Mouse (Mus musculus): Measurements from ENCODE around the gene Ccdc155. TPM values are rescaled to one million over a fixed set of nuclear protein-coding genes. Genes with fewer than 3 reads are reported as not detected.

Gene Ccdc155
- polyA plus RNA-seq, 1 experiment, result 0.20 TPM

GRCm38 (mm10) chr7:45167761-45168445, 36.8 kb downstream of the Ccdc155 start:
- no peaks in the 10 kb centered on the region for H3K36me3 ChIP-seq (ENCODE audit: control insufficient read depth, insufficient read depth, low read length)
- no peak for TF ChIP-seq POLR2A (IDR thresholded peaks at IDR 0.05; ENCODE audit: low read depth, low read length)
- no peak for TF ChIP-seq CTCF (IDR thresholded peaks at IDR 0.05; ENCODE audit: extremely low read depth, insufficient read depth, insufficient read length, insufficient replicate concordance)
- H3K4me3 ChIP-seq (ENCODE audit: extremely low read depth, insufficient read depth, insufficient read length), result no peak overlapping the region
- WGBS, result 14% methylated on average over 19 of the region's 19 CpGs
- no peak overlapping the region for H3K27ac ChIP-seq (ENCODE audit: insufficient read depth, low read length)
- peaks cover 23% of the 10 kb centered on the region for H3K27me3 ChIP-seq (ENCODE audit: control insufficient read depth, insufficient read depth, low read length)
- H3K4me1 ChIP-seq (ENCODE audit: control insufficient read depth, insufficient read depth, insufficient read length), result peaks cover 3% of the 10 kb centered on the region
- no peak for DNase-seq (ENCODE audit: low read depth in 1 of 2, low spot score in 2 of 2)

- 35% methylated on average over 10 of the region's 10 CpGs for WGBS
- Histone ChIP-seq H3K27ac (ENCODE audit: insufficient read depth, low read length) (no peak overlapping the region), H3K4me3 (ENCODE audit: extremely low read depth, insufficient read depth, insufficient read length) (no peak overlapping the region), H3K27me3 (ENCODE audit: control insufficient read depth, insufficient read depth, low read length) (peaks cover 23% of the 10 kb centered on the region), H3K36me3 (ENCODE audit: control insufficient read depth, insufficient read depth, low read length) (no peaks in the 10 kb centered on the region), H3K4me1 (ENCODE audit: control insufficient read depth, insufficient read depth, insufficient read length) (peaks cover 3% of the 10 kb centered on the region)
- no peak for TF ChIP-seq POLR2A (IDR thresholded peaks at IDR 0.05; ENCODE audit: low read depth, low read length)
- no peak for TF ChIP-seq CTCF (IDR thresholded peaks at IDR 0.05; ENCODE audit: extremely low read depth, insufficient read depth, insufficient read length, insufficient replicate concordance)
- no peak for DNase-seq (ENCODE audit: low read depth in 1 of 2, low spot score in 2 of 2)
These were observed 37.7 kb downstream of the Ccdc155 start for GRCm38 (mm10) chr7:45166950-45167401.

DNA sequence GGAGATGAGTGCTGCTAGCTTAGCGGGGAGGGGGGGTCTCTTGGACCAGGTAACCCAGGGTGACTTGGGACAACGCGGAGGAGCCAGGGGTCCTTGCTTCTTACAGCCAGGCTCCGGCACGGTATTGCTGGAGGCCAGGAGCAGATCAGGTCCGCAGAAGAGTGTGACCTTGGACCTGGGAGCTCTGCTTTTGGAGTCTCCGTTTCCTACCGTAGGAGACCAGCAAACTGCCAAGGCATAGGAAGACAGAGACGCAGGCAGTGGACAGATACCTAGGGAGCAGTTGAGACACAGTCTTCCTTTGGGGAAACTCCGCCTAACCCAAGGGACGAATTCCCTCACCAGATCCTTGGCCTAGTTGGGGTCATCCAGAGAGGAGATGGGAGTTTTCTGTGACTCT, 39.0 kb downstream of the Ccdc155 start:
- 71% methylated on average over 11 of the region's 11 CpGs for WGBS
- H3K36me3 ChIP-seq (ENCODE audit: control insufficient read depth, insufficient read depth, low read length), result no peaks in the 10 kb centered on the region
- no peak overlapping the region for H3K4me3 ChIP-seq (ENCODE audit: extremely low read depth, insufficient read depth, insufficient read length)
- no peak for DNase-seq (ENCODE audit: low read depth in 1 of 2, low spot score in 2 of 2)
- TF ChIP-seq CTCF (IDR thresholded peaks at IDR 0.05; ENCODE audit: extremely low read depth, insufficient read depth, insufficient read length, insufficient replicate concordance), result no peak
- TF ChIP-seq POLR2A (IDR thresholded peaks at IDR 0.05; ENCODE audit: low read depth, low read length), result no peak
- H3K27ac ChIP-seq (ENCODE audit: insufficient read depth, low read length), result no peak overlapping the region
- H3K4me1 ChIP-seq (ENCODE audit: control insufficient read depth, insufficient read depth, insufficient read length), result peaks cover 3% of the 10 kb centered on the region
- peaks cover 23% of the 10 kb centered on the region for H3K27me3 ChIP-seq (ENCODE audit: control insufficient read depth, insufficient read depth, low read length)

- DNase-seq (ENCODE audit: low read depth in 1 of 2, low spot score in 2 of 2), result no peak
- Histone ChIP-seq H3K36me3 (ENCODE audit: control insufficient read depth, insufficient read depth, low read length) (no peaks in the 10 kb centered on the region), H3K4me1 (ENCODE audit: control insufficient read depth, insufficient read depth, insufficient read length) (peaks cover 3% of the 10 kb centered on the region), H3K27me3 (ENCODE audit: control insufficient read depth, insufficient read depth, low read length) (peaks cover 23% of the 10 kb centered on the region), H3K27ac (ENCODE audit: insufficient read depth, low read length) (no peak overlapping the region), H3K4me3 (ENCODE audit: extremely low read depth, insufficient read depth, insufficient read length) (no peak overlapping the region)
- WGBS, result 68% methylated on average over 5 of the region's 5 CpGs
- TF ChIP-seq POLR2A (IDR thresholded peaks at IDR 0.05; ENCODE audit: low read depth, low read length), result no peak
- TF ChIP-seq CTCF (IDR thresholded peaks at IDR 0.05; ENCODE audit: extremely low read depth, insufficient read depth, insufficient read length, insufficient replicate concordance), result no peak
These were observed 39.9 kb downstream of the Ccdc155 start for GRCm38 (mm10) chr7:45164833-45165232.

GRCm38 (mm10) chr7:45163735-45164490, 40.8 kb downstream of the Ccdc155 start, which contains the start of gene Slc17a7:
Gene Slc17a7 (plus strand): TSS chr7:45163949.
- no peak for TF ChIP-seq POLR2A (IDR thresholded peaks at IDR 0.05; ENCODE audit: low read depth, low read length)
- TF ChIP-seq CTCF (IDR thresholded peaks at IDR 0.05; ENCODE audit: extremely low read depth, insufficient read depth, insufficient read length, insufficient replicate concordance), result no peak
- WGBS, result 5% methylated on average over 39 of the region's 41 CpGs
- no peak within 1 kb of the TSS for H3K27ac ChIP-seq (ENCODE audit: insufficient read depth, low read length)
- H3K4me3 ChIP-seq (ENCODE audit: extremely low read depth, insufficient read depth, insufficient read length), result no peak within 1 kb of the TSS
- peaks cover 3% of the 10 kb centered on the region for H3K4me1 ChIP-seq (ENCODE audit: control insufficient read depth, insufficient read depth, insufficient read length)
- no peak for DNase-seq (ENCODE audit: low read depth in 1 of 2, low spot score in 2 of 2)
- peaks cover 21% of the 10 kb centered on the region for H3K27me3 ChIP-seq (ENCODE audit: control insufficient read depth, insufficient read depth, low read length)
- H3K36me3 ChIP-seq (ENCODE audit: control insufficient read depth, insufficient read depth, low read length), result 0 out of 2 replicates have a peak, but pooled peaks cover 4% of the 10 kb centered on the region

GRCm38 (mm10) chr7:45162996-45163615, 41.6 kb downstream of the Ccdc155 start:
- TF ChIP-seq CTCF (IDR thresholded peaks at IDR 0.05; ENCODE audit: extremely low read depth, insufficient read depth, insufficient read length, insufficient replicate concordance) (no peak), POLR2A (IDR thresholded peaks at IDR 0.05; ENCODE audit: low read depth, low read length) (no peak)
- Histone ChIP-seq H3K4me3 (ENCODE audit: extremely low read depth, insufficient read depth, insufficient read length) (no peak overlapping the region), H3K36me3 (ENCODE audit: control insufficient read depth, insufficient read depth, low read length) (0 out of 2 replicates have a peak, but pooled peaks cover 4% of the 10 kb centered on the region), H3K27ac (ENCODE audit: insufficient read depth, low read length) (no peak overlapping the region), H3K27me3 (ENCODE audit: control insufficient read depth, insufficient read depth, low read length) (peaks cover 14% of the 10 kb centered on the region), H3K4me1 (ENCODE audit: control insufficient read depth, insufficient read depth, insufficient read length) (peaks cover 3% of the 10 kb centered on the region)
- DNase-seq (ENCODE audit: low read depth in 1 of 2, low spot score in 2 of 2), result no peak
- 75% methylated on average over 9 of the region's 9 CpGs for WGBS

Data from spleen, adult 2 months (tissue).